Mouse (Mus musculus): ENCODE results near the gene Peg10. TPM values are rescaled to one million over a fixed set of nuclear protein-coding genes. Genes with fewer than 3 reads are reported as not detected.

Gene Peg10
- polyA plus RNA-seq, 1 experiment from 2014 or later: 17.4 TPM

DNA sequence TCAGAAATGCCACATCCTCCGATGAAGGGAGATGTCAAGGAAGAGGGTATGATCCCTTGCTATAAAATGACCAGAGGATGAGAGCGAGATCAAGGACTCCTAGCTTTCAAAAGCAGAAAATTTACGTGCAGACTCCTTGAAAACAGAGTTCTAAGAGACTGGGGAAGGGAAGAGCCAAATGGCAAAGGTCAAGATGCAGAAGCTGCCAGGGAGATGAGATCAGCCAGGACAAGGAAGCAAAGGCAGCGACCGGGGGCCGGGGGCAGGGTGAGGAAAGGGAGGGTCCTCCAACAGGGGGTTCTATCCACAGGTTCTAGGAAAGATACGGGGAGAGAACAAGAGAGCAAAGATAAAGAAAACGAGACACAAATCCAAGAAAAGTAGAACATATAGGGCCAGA, 15.4 kb upstream of the Peg10 start:
- DNase-seq (ENCODE audit: low read depth, low spot score) (no peak), ATAC-seq (no peak)
- no peak for TF ChIP-seq CTCF (IDR thresholded peaks at IDR 0.05)
- in situ Hi-C loops (cut with MboI; ENCODE audit: low pct_unique_long_range_greater_than_20kb): loop anchor here (25.0 kb wide), 1 partner anchor 319 kb away; no protein-coding TSS in a partner anchor
- H3K27me3 ChIP-seq: no peaks in the 10 kb centered on the region
- ChIA-PET POLR2A (no interaction called here), CTCF (interaction anchor here (0.8 to 1.3 kb wide), 2 partner anchors 31 to 803 kb away, joined by 3 read pairs; no protein-coding TSS in a partner anchor)

GRCm38 (mm10) chr6:4733208-4733607, 13.9 kb upstream of the Peg10 start:
- CTCF ChIA-PET: interaction anchor here (1.3 kb wide), 1 partner anchor 33 kb away, joined by 3 read pairs; no protein-coding TSS in a partner anchor
- no peaks in the 10 kb centered on the region for H3K27me3 ChIP-seq
- DNase-seq (ENCODE audit: low read depth, low spot score) (no peak), ATAC-seq (peak; percentile 82)
- POLR2A ChIA-PET: interaction anchor here (0.7 kb wide), 1 partner anchor 66 kb away, joined by 4 read pairs; no protein-coding TSS in a partner anchor
- in situ Hi-C loops (cut with MboI; ENCODE audit: low pct_unique_long_range_greater_than_20kb): loop anchor here (25.0 kb wide), 1 partner anchor 321 kb away; no protein-coding TSS in a partner anchor
- TF ChIP-seq CTCF (IDR thresholded peaks at IDR 0.05): no peak

- H3K27me3 ChIP-seq: no peaks in the 10 kb centered on the region
- ChIA-PET CTCF (interaction anchor here (1.0 kb wide), 1 partner anchor 10 kb away, joined by 3 read pairs; no protein-coding TSS in a partner anchor), POLR2A (no interaction called here)
- in situ Hi-C loops (cut with MboI; ENCODE audit: low pct_unique_long_range_greater_than_20kb): loop anchor here (25.0 kb wide), 1 partner anchor 324 kb away; no protein-coding TSS in a partner anchor
- DNase-seq (ENCODE audit: low read depth, low spot score) (no peak), ATAC-seq (no peak)
- no peak for TF ChIP-seq CTCF (IDR thresholded peaks at IDR 0.05)
Measured at GRCm38 (mm10) chr6:4736372-4736771, 10.7 kb upstream of the Peg10 start.

DNA sequence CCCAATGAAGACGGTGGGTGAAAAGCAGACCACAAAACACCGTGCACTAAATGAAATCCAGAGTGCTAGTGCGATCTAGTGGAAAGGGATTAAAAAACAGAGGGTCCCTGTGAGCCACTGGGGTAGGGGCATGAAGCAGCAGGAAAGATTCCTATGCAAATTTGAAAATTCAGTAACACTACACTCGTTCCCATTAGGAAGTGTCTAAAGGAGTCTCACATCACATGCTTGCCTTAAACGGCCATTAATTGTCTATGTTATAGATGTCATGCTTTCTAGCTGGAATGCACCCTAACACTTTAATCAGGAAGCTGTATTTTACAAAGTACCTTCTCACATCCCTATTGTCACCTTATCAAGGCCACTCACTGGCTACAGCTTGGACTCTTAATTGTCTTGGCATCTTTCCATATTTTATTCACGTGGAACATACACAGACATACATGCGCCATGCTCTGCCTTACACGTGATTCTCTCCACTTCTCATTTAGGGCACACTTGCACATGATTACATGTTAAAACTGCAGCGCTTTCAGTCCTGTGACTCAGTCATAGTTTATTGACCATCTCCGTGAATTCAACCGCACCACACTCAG, 9.0 kb upstream of the Peg10 start:
- CTCF ChIA-PET: no interaction called here
- DNase-seq (ENCODE audit: low read depth, low spot score): no peak
- no peak for ATAC-seq
- no peak for TF ChIP-seq CTCF (IDR thresholded peaks at IDR 0.05)
- in situ Hi-C loops (cut with MboI; ENCODE audit: low pct_unique_long_range_greater_than_20kb): loop anchor here (25.0 kb wide), 1 partner anchor 326 kb away; no protein-coding TSS in a partner anchor
- POLR2A ChIA-PET: no interaction called here
- no peaks in the 10 kb centered on the region for H3K27me3 ChIP-seq

GRCm38 (mm10) chr6:4738717-4739116, 8.4 kb upstream of the Peg10 start:
- ChIA-PET CTCF (no interaction called here), POLR2A (no interaction called here)
- H3K27me3 ChIP-seq: no peaks in the 10 kb centered on the region
- in situ Hi-C loops (cut with MboI; ENCODE audit: low pct_unique_long_range_greater_than_20kb): loop anchor here (25.0 kb wide), 1 partner anchor 326 kb away; no protein-coding TSS in a partner anchor
- TF ChIP-seq CTCF (IDR thresholded peaks at IDR 0.05): no peak
- no peak for DNase-seq (ENCODE audit: low read depth, low spot score)
- ATAC-seq: no peak

- CTCF ChIA-PET: interaction anchor here (0.6 to 1.4 kb wide), 5 partner anchors 10 to 165 kb away, joined by 3 read pairs; no protein-coding TSS in a partner anchor
- POLR2A ChIA-PET: interaction anchor here (0.6 to 0.8 kb wide), 2 partner anchors 116 to 559 kb away, joined by 3 to 5 read pairs; no protein-coding TSS in a partner anchor
- H3K27me3 ChIP-seq: no peaks in the 10 kb centered on the region
Measured at GRCm38 (mm10) chr6:4739522-4740355, 7.4 kb upstream of the Peg10 start.

DNA sequence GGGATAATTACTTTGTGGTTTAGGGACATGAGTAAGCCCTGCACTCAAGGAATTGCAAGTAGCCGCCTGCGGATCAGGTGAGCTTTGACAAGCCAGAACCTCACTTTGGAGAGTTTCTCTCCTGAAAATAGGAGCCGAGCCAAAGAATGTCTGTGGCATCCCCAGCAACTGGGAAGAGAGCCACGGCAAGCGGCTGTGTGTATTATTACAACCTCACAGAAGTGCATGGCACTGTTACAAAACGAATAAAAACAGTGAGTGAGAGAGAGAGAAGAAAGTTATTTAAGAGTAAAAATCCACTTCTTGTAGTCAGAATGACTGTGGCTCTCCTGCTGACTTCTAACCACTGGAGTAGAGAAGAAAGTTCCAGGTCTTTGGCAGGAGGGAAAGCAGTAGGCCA, 6.6 kb upstream of the Peg10 start:
- POLR2A ChIA-PET: interaction anchor here (0.6 to 0.8 kb wide), 2 partner anchors 117 to 558 kb away, joined by 3 to 5 read pairs; no protein-coding TSS in a partner anchor
- peaks cover 3% of the 10 kb centered on the region for H3K27me3 ChIP-seq
- ATAC-seq: peak; percentile 94
- peak; percentile 24 for TF ChIP-seq CTCF (IDR thresholded peaks at IDR 0.05)
- peak; percentile 94 for DNase-seq (ENCODE audit: low read depth, low spot score)
- CTCF ChIA-PET: interaction anchor here (1.2 to 1.4 kb wide), 2 partner anchors 18 to 46 kb away, joined by 3 read pairs; no protein-coding TSS in a partner anchor
- in situ Hi-C loops (cut with MboI; ENCODE audit: low pct_unique_long_range_greater_than_20kb): loop anchor here (10.0 to 25.0 kb wide), 2 partner anchors 328 to 374 kb away; no protein-coding TSS in a partner anchor

More at GRCm38 (mm10) chr6:4739522-4740355, 7.4 kb upstream of the Peg10 start:
- ATAC-seq (no peak), DNase-seq (ENCODE audit: low read depth, low spot score) (no peak)
- TF ChIP-seq CTCF (IDR thresholded peaks at IDR 0.05): no peak
- in situ Hi-C loops (cut with MboI; ENCODE audit: low pct_unique_long_range_greater_than_20kb): loop anchor here (10.0 to 25.0 kb wide), 2 partner anchors 327 to 375 kb away; no protein-coding TSS in a partner anchor

DNA sequence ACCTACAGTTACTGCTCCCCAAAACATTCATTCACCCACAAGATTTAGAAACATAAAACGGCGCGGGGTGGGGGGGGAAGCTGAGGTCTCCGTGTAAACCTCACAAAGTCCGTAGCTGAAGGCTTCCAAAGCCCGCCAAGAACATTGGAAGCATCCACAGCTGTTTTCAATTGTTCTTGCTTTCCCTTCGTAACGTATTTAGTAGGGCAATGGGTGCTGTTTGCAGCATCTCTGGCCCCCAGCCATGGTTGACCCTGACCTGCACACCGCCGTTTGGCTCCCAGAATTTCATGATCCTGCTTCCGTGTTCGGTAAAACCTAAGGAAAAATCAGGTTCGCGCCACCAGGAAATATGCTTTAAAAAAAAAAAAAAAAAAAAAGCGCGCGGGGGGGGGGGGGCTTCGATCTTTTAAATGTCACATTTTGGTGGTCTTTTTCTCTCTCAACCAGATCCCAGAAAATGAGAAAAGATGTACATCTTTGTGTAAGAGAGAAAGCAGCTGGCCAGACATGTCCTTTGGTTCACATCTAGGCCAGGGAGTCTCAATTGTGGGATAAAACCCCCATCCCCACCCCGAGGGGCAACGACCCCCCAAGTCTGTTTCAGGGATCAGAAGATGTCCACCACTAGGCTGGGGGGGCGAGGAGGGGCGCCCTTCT, 940 bp upstream of the Peg10 start:
- in situ Hi-C loops (cut with MboI; ENCODE audit: low pct_unique_long_range_greater_than_20kb): loop anchor here (10.0 to 25.0 kb wide), 2 partner anchors 334 to 369 kb away; no protein-coding TSS in a partner anchor
- H3K27me3 ChIP-seq: peaks cover 3% of the 10 kb centered on the region
- ChIA-PET CTCF (no interaction called here), POLR2A (interaction anchor here (0.6 kb wide), 1 partner anchor 361 kb away, joined by 3 read pairs; no protein-coding TSS in a partner anchor)
- TF ChIP-seq CTCF (IDR thresholded peaks at IDR 0.05): no peak
- ATAC-seq: no peak
- no peak for DNase-seq (ENCODE audit: low read depth, low spot score)

GRCm38 (mm10) chr6:4747677-4748505, 785 bp downstream of the Peg10 start:
- no peak for TF ChIP-seq CTCF (IDR thresholded peaks at IDR 0.05)
- ATAC-seq: peak; percentile 33
- POLR2A ChIA-PET: no interaction called here
- H3K27me3 ChIP-seq: peaks cover 3% of the 10 kb centered on the region
- CTCF ChIA-PET: no interaction called here
- in situ Hi-C loops (cut with MboI; ENCODE audit: low pct_unique_long_range_greater_than_20kb): loop anchor here (10.0 to 25.0 kb wide), 2 partner anchors 336 to 367 kb away; no protein-coding TSS in a partner anchor
- no peak for DNase-seq (ENCODE audit: low read depth, low spot score)
